Mouse (Mus musculus): Measurements from ENCODE around the gene Dpp9. TPM values are rescaled to one million over a fixed set of nuclear protein-coding genes. Genes with fewer than 3 reads are reported as not detected.

The Dpp9 gene
- polyA plus RNA-seq, 1 experiment from 2014 or later = 51.2 TPM

DNA sequence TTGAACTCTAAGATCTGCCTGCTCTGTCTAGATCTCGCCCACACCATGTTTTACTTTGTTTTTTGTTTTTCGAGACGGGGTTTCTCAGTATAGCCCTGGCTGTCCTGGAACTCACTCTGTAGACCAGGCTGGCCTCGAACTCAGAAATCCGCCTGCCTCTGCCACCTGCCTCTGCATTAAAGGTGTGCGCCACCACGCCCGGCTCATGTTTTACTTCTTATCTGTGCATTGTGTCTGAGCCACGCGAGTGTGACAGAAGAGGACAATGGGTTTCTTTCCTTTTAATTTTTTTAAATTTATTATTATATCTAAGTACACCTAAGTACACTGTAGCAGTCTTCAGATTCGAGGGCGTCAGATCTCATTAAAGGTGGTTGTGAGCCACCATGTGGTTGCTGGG lies 546 bp upstream of the Dpp9 start:
- Histone ChIP-seq H3K4me1 (peaks cover 39% of the 10 kb centered on the region), H3K4me3 (peak overlapping the region; percentile 98), H3K9me3 (no peaks in the 10 kb centered on the region), H3K27ac (peak overlapping the region; percentile 94), H3K27me3 (ENCODE audit: poor library complexity, severe bottlenecking) (no peaks in the 10 kb centered on the region), H3K36me3 (replicated peaks) (peaks cover 11% of the 10 kb centered on the region; the same call in 1 of the 2 replicates)
- 45% methylated on average over 12 of the region's 12 CpGs for WGBS
- DNase-seq (ENCODE audit: extremely low spot score, low spot score) = no peak

DNA sequence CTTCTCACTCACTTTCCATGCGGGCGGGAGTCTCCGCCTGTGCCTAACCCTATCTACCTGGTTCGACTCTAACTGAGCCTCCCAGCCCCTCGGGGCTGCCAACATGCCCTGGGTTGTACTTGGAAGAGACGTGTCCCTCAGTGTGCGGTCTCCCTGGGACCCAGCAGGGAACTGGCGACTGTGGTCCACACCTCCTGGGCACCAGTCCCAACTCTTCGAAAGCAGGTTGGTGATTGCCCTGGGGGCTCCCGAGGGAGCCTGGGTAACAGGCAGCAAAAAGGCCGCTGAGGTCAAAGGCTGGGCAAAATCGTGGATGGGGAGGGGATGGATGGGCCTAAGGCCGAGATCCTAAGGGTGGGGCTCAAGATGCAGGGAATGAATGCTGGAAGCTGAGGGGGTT lies 1.0 kb downstream of the Dpp9 start:
- Histone ChIP-seq H3K27ac (peak overlapping the region; percentile 94), H3K27me3 (ENCODE audit: poor library complexity, severe bottlenecking) (no peaks in the 10 kb centered on the region), H3K4me1 (peaks cover 39% of the 10 kb centered on the region), H3K9me3 (no peaks in the 10 kb centered on the region), H3K36me3 (replicated peaks) (peaks cover 19% of the 10 kb centered on the region; the same call in 1 of the 2 replicates), H3K4me3 (peak overlapping the region; percentile 98)
- 68% methylated on average over 13 of the region's 13 CpGs for WGBS
- no peak for DNase-seq (ENCODE audit: extremely low spot score, low spot score)

DNA sequence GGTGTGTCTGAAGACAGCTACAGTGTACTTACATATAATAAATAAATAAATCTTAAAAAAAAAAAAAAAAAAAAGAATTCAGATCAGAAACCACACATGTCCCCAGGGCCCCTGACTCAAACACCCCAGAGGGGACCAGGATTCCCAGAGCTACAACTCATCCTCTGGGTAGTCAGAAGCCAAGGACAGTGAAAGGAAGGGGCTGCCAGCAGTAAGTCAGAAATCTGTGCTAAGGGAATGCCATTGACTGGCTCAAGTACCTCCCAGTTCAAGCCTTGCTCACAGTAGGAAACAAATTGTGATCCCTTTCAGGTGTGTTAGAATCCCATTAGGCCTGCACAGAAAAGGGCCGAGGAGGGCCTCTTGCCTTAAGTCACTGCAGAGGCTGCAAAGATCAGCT lies 4.5 kb downstream of the Dpp9 start:
- no peaks in the 10 kb centered on the region for H3K9me3 ChIP-seq
- H3K4me1 ChIP-seq = peaks cover 27% of the 10 kb centered on the region
- no peak for DNase-seq (ENCODE audit: extremely low spot score, low spot score)
- H3K36me3 ChIP-seq (replicated peaks) = peaks cover 51% of the 10 kb centered on the region
- H3K27ac ChIP-seq = no peak overlapping the region
- 76% methylated on average over 1 of the region's 1 CpGs for WGBS
- H3K27me3 ChIP-seq (ENCODE audit: poor library complexity, severe bottlenecking) = no peaks in the 10 kb centered on the region
- H3K4me3 ChIP-seq = no peak overlapping the region

GRCm38 (mm10) chr17:56212676-56213075 lies 6.0 kb downstream of the Dpp9 start:
- Histone ChIP-seq H3K4me1 (peaks cover 18% of the 10 kb centered on the region), H3K9me3 (no peaks in the 10 kb centered on the region), H3K4me3 (no peak overlapping the region), H3K27ac (no peak overlapping the region), H3K36me3 (replicated peaks) (peaks cover 66% of the 10 kb centered on the region), H3K27me3 (ENCODE audit: poor library complexity, severe bottlenecking) (no peaks in the 10 kb centered on the region)
- no peak for DNase-seq (ENCODE audit: extremely low spot score, low spot score)
- WGBS = 85% methylated on average over 6 of the region's 6 CpGs

DNA sequence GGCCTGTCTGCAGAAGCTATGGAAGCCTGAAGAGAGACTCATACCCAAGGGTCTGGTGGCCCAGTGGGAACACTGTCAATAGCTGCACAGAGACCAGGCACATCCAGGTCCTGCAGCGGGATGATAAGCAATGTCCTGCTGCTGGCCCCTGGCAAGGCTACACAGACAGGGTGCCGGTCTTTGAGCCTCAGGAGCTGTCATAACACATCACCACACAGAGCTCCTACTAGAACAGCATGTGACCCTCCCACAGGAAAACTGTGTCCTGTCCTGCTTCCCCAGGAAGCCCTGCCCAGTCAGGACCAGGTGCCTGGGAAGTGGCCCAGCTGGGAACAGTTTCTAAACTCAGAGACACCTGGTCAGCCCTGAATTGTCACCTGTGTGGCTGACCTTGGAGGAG lies 7.6 kb downstream of the Dpp9 start:
- peaks cover 81% of the 10 kb centered on the region for H3K36me3 ChIP-seq (replicated peaks)
- no peaks in the 10 kb centered on the region for H3K27me3 ChIP-seq (ENCODE audit: poor library complexity, severe bottlenecking)
- whole genome bisulfite sequencing = 93% methylated on average over 2 of the region's 2 CpGs
- no peaks in the 10 kb centered on the region for H3K9me3 ChIP-seq
- no peak for DNase-seq (ENCODE audit: extremely low spot score, low spot score)
- H3K4me3 ChIP-seq = no peak overlapping the region
- peaks cover 2% of the 10 kb centered on the region for H3K4me1 ChIP-seq
- H3K27ac ChIP-seq = no peak overlapping the region

GRCm38 (mm10) chr17:56208821-56209220 lies 9.9 kb downstream of the Dpp9 start:
- Histone ChIP-seq H3K27ac (no peak overlapping the region), H3K4me3 (no peak overlapping the region), H3K4me1 (no peaks in the 10 kb centered on the region), H3K9me3 (no peaks in the 10 kb centered on the region), H3K36me3 (replicated peaks) (peaks cover 93% of the 10 kb centered on the region), H3K27me3 (ENCODE audit: poor library complexity, severe bottlenecking) (no peaks in the 10 kb centered on the region)
- DNase-seq (ENCODE audit: extremely low spot score, low spot score) = no peak
- 93% methylated on average over 3 of the region's 3 CpGs for WGBS

GRCm38 (mm10) chr17:56207963-56208530 lies 10.7 kb downstream of the Dpp9 start:
- DNase-seq (ENCODE audit: extremely low spot score, low spot score) = no peak
- WGBS = 93% methylated on average over 9 of the region's 9 CpGs
- no peak overlapping the region for H3K27ac ChIP-seq
- H3K27me3 ChIP-seq (ENCODE audit: poor library complexity, severe bottlenecking) = no peaks in the 10 kb centered on the region
- H3K9me3 ChIP-seq = no peaks in the 10 kb centered on the region
- H3K36me3 ChIP-seq (replicated peaks) = peaks cover 98% of the 10 kb centered on the region
- no peak overlapping the region for H3K4me3 ChIP-seq
- no peaks in the 10 kb centered on the region for H3K4me1 ChIP-seq

DNA sequence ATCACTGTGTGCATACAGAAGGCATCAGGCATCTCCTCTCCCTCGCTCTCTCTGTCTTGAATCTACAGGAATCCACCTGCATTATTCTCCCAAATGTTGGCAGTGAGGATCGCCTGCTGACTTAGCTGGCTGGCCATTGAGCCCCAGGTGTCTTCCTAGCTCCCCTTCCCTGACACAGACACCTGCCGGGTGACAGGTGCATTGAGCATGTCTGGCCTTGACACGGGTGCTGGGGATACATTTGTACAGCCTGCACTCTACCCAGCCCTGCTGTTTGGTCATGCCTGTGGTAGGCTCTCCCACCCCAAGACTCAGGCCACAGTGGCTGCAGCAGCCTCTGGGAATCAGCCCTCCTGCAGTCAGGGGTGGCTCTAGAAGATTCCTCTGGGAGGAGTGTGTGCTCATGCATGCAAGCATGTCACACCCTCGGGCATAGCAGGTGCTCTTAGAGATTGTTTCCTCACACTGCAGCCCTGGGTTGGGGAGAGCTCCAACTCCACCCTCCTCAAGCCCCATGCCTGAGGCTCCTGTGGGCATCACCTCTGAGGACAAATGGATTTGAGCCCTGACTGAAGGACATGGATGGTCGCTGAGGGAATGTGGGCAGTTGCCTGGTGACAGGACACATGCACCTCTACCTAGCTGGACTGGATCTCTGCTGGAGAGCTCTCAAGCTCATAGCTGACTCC lies 11.6 kb downstream of the Dpp9 start:
- H3K9me3 ChIP-seq = no peaks in the 10 kb centered on the region
- DNase-seq (ENCODE audit: extremely low spot score, low spot score) = no peak
- H3K36me3 ChIP-seq (replicated peaks) = peaks cover 100% of the 10 kb centered on the region
- no peaks in the 10 kb centered on the region for H3K4me1 ChIP-seq
- no peak overlapping the region for H3K4me3 ChIP-seq
- no peak overlapping the region for H3K27ac ChIP-seq
- no peaks in the 10 kb centered on the region for H3K27me3 ChIP-seq (ENCODE audit: poor library complexity, severe bottlenecking)
- WGBS = 86% methylated on average over 6 of the region's 6 CpGs

- DNase-seq (ENCODE audit: extremely low spot score, low spot score) = no peak
- 93% methylated on average over 10 of the region's 10 CpGs for WGBS
- Histone ChIP-seq H3K27ac (no peak overlapping the region), H3K36me3 (replicated peaks) (peaks cover 100% of the 10 kb centered on the region), H3K4me3 (no peak overlapping the region), H3K9me3 (no peaks in the 10 kb centered on the region), H3K27me3 (ENCODE audit: poor library complexity, severe bottlenecking) (no peaks in the 10 kb centered on the region), H3K4me1 (no peaks in the 10 kb centered on the region)
These were observed 12.3 kb downstream of the Dpp9 start for GRCm38 (mm10) chr17:56206276-56206884.

- Histone ChIP-seq H3K27me3 (ENCODE audit: poor library complexity, severe bottlenecking) (no peaks in the 10 kb centered on the region), H3K9me3 (no peaks in the 10 kb centered on the region), H3K27ac (no peak overlapping the region), H3K36me3 (replicated peaks) (peaks cover 97% of the 10 kb centered on the region), H3K4me1 (no peaks in the 10 kb centered on the region), H3K4me3 (no peak overlapping the region)
- WGBS = 75% methylated on average over 3 of the region's 3 CpGs
- no peak for DNase-seq (ENCODE audit: extremely low spot score, low spot score)
These were observed 15.0 kb downstream of the Dpp9 start for GRCm38 (mm10) chr17:56203729-56204128.

DNA sequence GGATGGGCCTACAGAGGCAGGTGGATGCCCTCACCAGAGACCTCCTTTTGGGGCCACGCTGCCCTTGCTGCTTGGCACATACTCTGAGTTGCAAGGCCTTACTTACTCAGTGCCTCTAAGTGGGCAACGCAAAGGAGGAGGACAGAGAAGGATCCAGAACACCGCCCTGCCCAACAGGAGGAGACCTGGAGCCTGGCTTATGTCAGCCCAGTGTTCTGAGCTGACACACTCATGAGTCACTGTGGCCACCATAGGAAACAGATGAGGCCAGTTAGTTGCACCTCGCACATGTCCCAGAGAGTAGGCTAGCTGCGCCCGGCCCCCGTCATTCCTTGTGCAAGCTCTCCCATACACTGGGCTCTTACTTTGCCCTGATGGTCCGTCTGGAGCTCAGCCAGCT lies 16.2 kb downstream of the Dpp9 start:
- H3K27ac ChIP-seq = no peak overlapping the region

GRCm38 (mm10) chr17:56201642-56202041 lies 17.1 kb downstream of the Dpp9 start:
- DNase-seq (ENCODE audit: extremely low spot score, low spot score) = no peak
- H3K36me3 ChIP-seq (replicated peaks) = peaks cover 97% of the 10 kb centered on the region
- WGBS = 66% methylated on average over 3 of the region's 3 CpGs

More for the DNA sequence above, 16.2 kb downstream of the Dpp9 start:
- Histone ChIP-seq H3K9me3 (no peaks in the 10 kb centered on the region), H3K4me3 (no peak overlapping the region), H3K36me3 (replicated peaks) (peaks cover 97% of the 10 kb centered on the region), H3K4me1 (no peaks in the 10 kb centered on the region), H3K27me3 (ENCODE audit: poor library complexity, severe bottlenecking) (no peaks in the 10 kb centered on the region)
- 96% methylated on average over 8 of the region's 8 CpGs for WGBS
- DNase-seq (ENCODE audit: extremely low spot score, low spot score) = no peak

DNA sequence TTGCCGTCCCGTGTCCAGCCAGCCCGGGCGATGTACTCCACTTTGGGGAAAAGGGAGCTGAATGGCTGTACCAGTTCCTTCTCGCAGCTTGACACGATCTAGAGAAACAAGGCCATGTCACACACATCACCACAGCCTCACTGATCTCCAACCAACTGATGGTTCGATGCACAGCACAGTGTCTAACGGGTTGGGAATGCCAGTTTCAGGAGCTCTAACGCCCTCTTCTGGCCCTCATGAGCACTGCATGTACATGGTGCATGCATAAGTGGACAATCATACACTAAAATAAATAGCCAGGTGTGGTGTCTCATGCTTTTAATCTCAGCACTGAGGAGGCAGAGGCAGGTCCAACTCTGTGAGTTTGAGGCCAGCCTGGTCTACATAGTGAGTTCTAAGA lies 18.1 kb downstream of the Dpp9 start:
- no peak overlapping the region for H3K27ac ChIP-seq
- 84% methylated on average over 9 of the region's 9 CpGs for WGBS
- H3K9me3 ChIP-seq = peaks cover 5% of the 10 kb centered on the region; the same call in 1 of the 2 replicates
- no peaks in the 10 kb centered on the region for H3K27me3 ChIP-seq (ENCODE audit: poor library complexity, severe bottlenecking)
- peaks cover 97% of the 10 kb centered on the region for H3K36me3 ChIP-seq (replicated peaks)
- DNase-seq (ENCODE audit: extremely low spot score, low spot score) = no peak
- H3K4me3 ChIP-seq = no peak overlapping the region
- no peaks in the 10 kb centered on the region for H3K4me1 ChIP-seq

More at GRCm38 (mm10) chr17:56201642-56202041, 17.1 kb downstream of the Dpp9 start:
- Histone ChIP-seq H3K4me3 (no peak overlapping the region), H3K4me1 (no peaks in the 10 kb centered on the region), H3K27me3 (ENCODE audit: poor library complexity, severe bottlenecking) (no peaks in the 10 kb centered on the region), H3K27ac (no peak overlapping the region), H3K9me3 (peaks cover 5% of the 10 kb centered on the region; the same call in 1 of the 2 replicates)
